Mouse (Mus musculus): ENCODE data around the gene Opa3. TPM values are rescaled to one million over a fixed set of nuclear protein-coding genes. Genes with fewer than 3 reads are reported as not detected.

Opa3 gene
- polyA plus RNA-seq, 1 experiment from 2014 or later = 39.9 TPM

GRCm38 (mm10) chr7:19246855-19247254, 18.7 kb downstream of the Opa3 start:
- Histone ChIP-seq H3K27ac (ENCODE audit: low read depth, low read length) (no peak overlapping the region), H3K36me3 (ENCODE audit: control insufficient read depth, insufficient read depth, low read length) (peaks cover 11% of the 10 kb centered on the region; the same call in 1 of the 2 replicates), H3K9me3 (ENCODE audit: control insufficient read depth, low read length) (no peaks in the 10 kb centered on the region), H3K4me1 (ENCODE audit: control insufficient read depth, insufficient read depth, low read depth, low read length) (no peaks in the 10 kb centered on the region; the same call in 1 of the 2 replicates), H3K27me3 (replicated peaks; ENCODE audit: control insufficient read depth, insufficient read depth, low read length) (no peaks in the 10 kb centered on the region), H3K9ac (ENCODE audit: low read depth, low read length) (no peak overlapping the region), H3K4me2 (ENCODE audit: low read length) (no peak overlapping the region), H3K4me3 (ENCODE audit: low read length) (no peak overlapping the region)
- WGBS = 100% methylated on average over 1 of the region's 1 CpGs
- no peak for ATAC-seq

- Histone ChIP-seq H3K4me3 (ENCODE audit: low read length) (no peak overlapping the region), H3K9me3 (ENCODE audit: control insufficient read depth, low read length) (no peaks in the 10 kb centered on the region), H3K4me1 (ENCODE audit: control insufficient read depth, insufficient read depth, low read depth, low read length) (no peaks in the 10 kb centered on the region; the same call in 1 of the 2 replicates), H3K27ac (ENCODE audit: low read depth, low read length) (no peak overlapping the region), H3K27me3 (replicated peaks; ENCODE audit: control insufficient read depth, insufficient read depth, low read length) (no peaks in the 10 kb centered on the region), H3K36me3 (ENCODE audit: control insufficient read depth, insufficient read depth, low read length) (peaks cover 11% of the 10 kb centered on the region; the same call in 1 of the 2 replicates), H3K9ac (ENCODE audit: low read depth, low read length) (no peak overlapping the region), H3K4me2 (ENCODE audit: low read length) (no peak overlapping the region)
- 100% methylated on average over 2 of the region's 2 CpGs for WGBS
- no peak for ATAC-seq
These were observed 19.4 kb downstream of the Opa3 start for GRCm38 (mm10) chr7:19247511-19247910.

- H3K9ac ChIP-seq (ENCODE audit: low read depth, low read length) = no peak overlapping the region
- no peaks in the 10 kb centered on the region for H3K9me3 ChIP-seq (ENCODE audit: control insufficient read depth, low read length)
- WGBS = 83% methylated on average over 4 of the region's 4 CpGs
- H3K27ac ChIP-seq (ENCODE audit: low read depth, low read length) = no peak overlapping the region
- H3K27me3 ChIP-seq (replicated peaks; ENCODE audit: control insufficient read depth, insufficient read depth, low read length) = no peaks in the 10 kb centered on the region
- no peak overlapping the region for H3K4me2 ChIP-seq (ENCODE audit: low read length)
- 0 out of 2 replicates have a peak, but pooled peaks cover 6% of the 10 kb centered on the region for H3K36me3 ChIP-seq (ENCODE audit: control insufficient read depth, insufficient read depth, low read length)
- H3K4me3 ChIP-seq (ENCODE audit: low read length) = no peak overlapping the region
- no peaks in the 10 kb centered on the region for H3K4me1 ChIP-seq (ENCODE audit: control insufficient read depth, insufficient read depth, low read depth, low read length)
- no peak for ATAC-seq
These were observed 23.9 kb downstream of the Opa3 start for GRCm38 (mm10) chr7:19252078-19252477.

- H3K27ac ChIP-seq (ENCODE audit: low read depth, low read length) = no peak overlapping the region
- no peak overlapping the region for H3K4me2 ChIP-seq (ENCODE audit: low read length)
- no peaks in the 10 kb centered on the region for H3K27me3 ChIP-seq (replicated peaks; ENCODE audit: control insufficient read depth, insufficient read depth, low read length)
- H3K9ac ChIP-seq (ENCODE audit: low read depth, low read length) = no peak overlapping the region
- H3K9me3 ChIP-seq (ENCODE audit: control insufficient read depth, low read length) = no peaks in the 10 kb centered on the region
- ATAC-seq = no peak
- 70% methylated on average over 5 of the region's 5 CpGs for WGBS
- peaks cover 14% of the 10 kb centered on the region for H3K36me3 ChIP-seq (ENCODE audit: control insufficient read depth, insufficient read depth, low read length)
- H3K4me1 ChIP-seq (ENCODE audit: control insufficient read depth, insufficient read depth, low read depth, low read length) = no peaks in the 10 kb centered on the region
- no peak overlapping the region for H3K4me3 ChIP-seq (ENCODE audit: low read length)
These were observed 25.3 kb downstream of the Opa3 start for GRCm38 (mm10) chr7:19253437-19253836.

GRCm38 (mm10) chr7:19255395-19255794, 27.3 kb downstream of the Opa3 start:
- Histone ChIP-seq H3K9ac (ENCODE audit: low read depth, low read length) (no peak overlapping the region), H3K27me3 (replicated peaks; ENCODE audit: control insufficient read depth, insufficient read depth, low read length) (no peaks in the 10 kb centered on the region), H3K4me1 (ENCODE audit: control insufficient read depth, insufficient read depth, low read depth, low read length) (no peaks in the 10 kb centered on the region), H3K9me3 (ENCODE audit: control insufficient read depth, low read length) (no peaks in the 10 kb centered on the region), H3K36me3 (ENCODE audit: control insufficient read depth, insufficient read depth, low read length) (peaks cover 22% of the 10 kb centered on the region), H3K27ac (ENCODE audit: low read depth, low read length) (no peak overlapping the region), H3K4me3 (ENCODE audit: low read length) (no peak overlapping the region), H3K4me2 (ENCODE audit: low read length) (no peak overlapping the region)
- ATAC-seq = no peak
- 86% methylated on average over 17 of the region's 17 CpGs for WGBS

- Histone ChIP-seq H3K4me2 (ENCODE audit: low read length) (no peak overlapping the region), H3K9ac (ENCODE audit: low read depth, low read length) (no peak overlapping the region), H3K4me3 (ENCODE audit: low read length) (no peak overlapping the region), H3K4me1 (ENCODE audit: control insufficient read depth, insufficient read depth, low read depth, low read length) (no peaks in the 10 kb centered on the region), H3K9me3 (ENCODE audit: control insufficient read depth, low read length) (no peaks in the 10 kb centered on the region), H3K36me3 (ENCODE audit: control insufficient read depth, insufficient read depth, low read length) (peaks cover 22% of the 10 kb centered on the region), H3K27me3 (replicated peaks; ENCODE audit: control insufficient read depth, insufficient read depth, low read length) (no peaks in the 10 kb centered on the region), H3K27ac (ENCODE audit: low read depth, low read length) (no peak overlapping the region)
- 93% methylated on average over 7 of the region's 7 CpGs for WGBS
- ATAC-seq = no peak
These were observed 28.4 kb downstream of the Opa3 start for GRCm38 (mm10) chr7:19256567-19256966.

- H3K4me3 ChIP-seq (ENCODE audit: low read length) = no peak overlapping the region
- no peaks in the 10 kb centered on the region for H3K27me3 ChIP-seq (replicated peaks; ENCODE audit: control insufficient read depth, insufficient read depth, low read length)
- H3K27ac ChIP-seq (ENCODE audit: low read depth, low read length) = no peak overlapping the region
- peak; percentile 67 for ATAC-seq
- no peak overlapping the region for H3K4me2 ChIP-seq (ENCODE audit: low read length)
- no peaks in the 10 kb centered on the region for H3K9me3 ChIP-seq (ENCODE audit: control insufficient read depth, low read length)
- H3K36me3 ChIP-seq (ENCODE audit: control insufficient read depth, insufficient read depth, low read length) = peaks cover 22% of the 10 kb centered on the region
- H3K4me1 ChIP-seq (ENCODE audit: control insufficient read depth, insufficient read depth, low read depth, low read length) = no peaks in the 10 kb centered on the region
- 34% methylated on average over 11 of the region's 11 CpGs for WGBS
- H3K9ac ChIP-seq (ENCODE audit: low read depth, low read length) = no peak overlapping the region
These were observed 29.4 kb downstream of the Opa3 start for GRCm38 (mm10) chr7:19257390-19258022.

- 75% methylated on average over 3 of the region's 3 CpGs for WGBS
- Histone ChIP-seq H3K36me3 (ENCODE audit: control insufficient read depth, insufficient read depth, low read length) (peaks cover 22% of the 10 kb centered on the region), H3K27me3 (replicated peaks; ENCODE audit: control insufficient read depth, insufficient read depth, low read length) (no peaks in the 10 kb centered on the region), H3K4me2 (ENCODE audit: low read length) (no peak overlapping the region), H3K9me3 (ENCODE audit: control insufficient read depth, low read length) (no peaks in the 10 kb centered on the region), H3K4me1 (ENCODE audit: control insufficient read depth, insufficient read depth, low read depth, low read length) (no peaks in the 10 kb centered on the region), H3K27ac (ENCODE audit: low read depth, low read length) (no peak overlapping the region), H3K4me3 (ENCODE audit: low read length) (no peak overlapping the region), H3K9ac (ENCODE audit: low read depth, low read length) (no peak overlapping the region)
- no peak for ATAC-seq
These were observed 30.2 kb downstream of the Opa3 start for GRCm38 (mm10) chr7:19258336-19258735.

- no peak for ATAC-seq
- Histone ChIP-seq H3K9ac (ENCODE audit: low read depth, low read length) (no peak overlapping the region), H3K36me3 (ENCODE audit: control insufficient read depth, insufficient read depth, low read length) (peaks cover 13% of the 10 kb centered on the region), H3K27me3 (replicated peaks; ENCODE audit: control insufficient read depth, insufficient read depth, low read length) (no peaks in the 10 kb centered on the region), H3K9me3 (ENCODE audit: control insufficient read depth, low read length) (no peaks in the 10 kb centered on the region), H3K4me2 (ENCODE audit: low read length) (no peak overlapping the region), H3K27ac (ENCODE audit: low read depth, low read length) (no peak overlapping the region), H3K4me3 (ENCODE audit: low read length) (no peak overlapping the region), H3K4me1 (ENCODE audit: control insufficient read depth, insufficient read depth, low read depth, low read length) (peaks cover 14% of the 10 kb centered on the region)
- 84% methylated on average over 7 of the region's 7 CpGs for WGBS
These were observed 37.0 kb downstream of the Opa3 start for GRCm38 (mm10) chr7:19265147-19265546.

Measured in hindbrain, embryonic 16.5 days (tissue).